22 mouse cellular contexts compared by ENCODE assay signal in the genomic region with DNA sequence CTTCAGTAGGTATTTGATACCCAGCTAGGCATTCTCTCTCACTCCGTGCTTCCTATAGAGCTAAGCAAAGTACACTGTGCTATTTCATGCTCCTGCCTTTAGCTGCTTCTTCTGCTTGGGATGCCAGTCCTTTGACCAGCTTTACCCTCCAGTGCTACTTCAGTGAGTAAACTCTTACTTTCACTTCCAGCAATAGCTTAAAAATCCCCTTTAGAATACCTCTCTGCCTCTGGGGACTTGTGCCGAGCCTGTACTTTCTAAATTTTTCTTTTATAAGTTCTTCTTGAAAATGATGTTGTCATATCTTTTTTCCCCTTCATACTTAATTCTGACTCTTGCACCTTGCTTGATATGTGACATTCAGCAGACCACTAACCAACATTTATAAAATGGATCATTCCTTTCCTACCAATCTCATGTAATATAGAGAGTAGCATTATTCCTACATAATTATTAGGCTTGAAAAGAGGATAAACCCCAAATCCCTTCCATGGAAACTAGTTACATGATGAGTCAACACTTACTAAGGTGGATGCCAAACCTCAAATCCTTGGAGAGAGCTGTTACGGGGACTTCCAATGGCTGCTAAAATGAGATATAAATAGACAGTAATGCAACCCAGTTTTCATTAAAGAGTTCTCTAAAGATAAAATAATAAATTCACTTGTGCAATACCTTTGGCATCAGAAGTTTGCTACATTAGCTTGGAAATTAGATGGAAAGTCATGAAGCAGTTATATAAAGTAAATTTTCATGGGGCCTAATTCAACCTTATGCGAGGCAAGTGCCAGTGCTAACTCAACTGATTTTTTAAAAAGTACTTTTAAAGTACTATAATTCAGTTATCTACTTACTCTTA.
DNase-seq lines count a peak whose midpoint lies in the region; ATAC-seq lines count a peak whose summit lies in the region.
"Had no signal": no experiment of that assay in that cellular context is flagged by ENCODE, and none has a peak within 500 bp of the region (broad histone marks: within the 10 kb centered on the region; RNA-seq: fewer than 3 reads in every experiment).

No protein-coding gene starts in this region.

- no peak overlapping the region for H3K4me2 ChIP-seq in embryonic facial prominence, embryonic 14.5 days (ENCODE audit: low read depth, low read length)
- H3K4me2 ChIP-seq in midbrain, embryonic 15.5 days: no peak overlapping the region
- H3K4me2 ChIP-seq: heart, embryonic 12.5 days; hindbrain, embryonic 15.5 days; kidney, embryonic 15.5 days; limb, embryonic 15.5 days; liver, embryonic 15.5 days; midbrain, embryonic 12.5 days had no signal

- H3K9me3 ChIP-seq in embryonic facial prominence, embryonic 14.5 days (ENCODE audit: control insufficient read depth, low read length): no peaks in the 10 kb centered on the region
- H3K9me3 ChIP-seq in embryonic facial prominence, embryonic 10.5 days: no peaks in the 10 kb centered on the region
- H3K9me3 ChIP-seq in midbrain, embryonic 15.5 days: no peaks in the 10 kb centered on the region
- H3K9me3 ChIP-seq: heart, embryonic 12.5 days; hindbrain, embryonic 15.5 days; kidney, embryonic 15.5 days; limb, embryonic 15.5 days; liver, embryonic 15.5 days; midbrain, embryonic 12.5 days had no signal

- no peak overlapping the region for H3K9ac ChIP-seq in embryonic facial prominence, embryonic 14.5 days (ENCODE audit: low read depth, low read length)
- no peak overlapping the region for H3K9ac ChIP-seq in midbrain, embryonic 15.5 days
- H3K9ac ChIP-seq: heart, embryonic 12.5 days; hindbrain, embryonic 15.5 days; kidney, embryonic 15.5 days; limb, embryonic 15.5 days; liver, embryonic 15.5 days; midbrain, embryonic 12.5 days had no signal

- no peaks in the 10 kb centered on the region for H3K36me3 ChIP-seq in embryonic facial prominence, embryonic 14.5 days (ENCODE audit: control insufficient read depth, insufficient read depth, low read length)
- no peaks in the 10 kb centered on the region for H3K36me3 ChIP-seq in embryonic facial prominence, embryonic 10.5 days (replicated peaks)
- H3K36me3 ChIP-seq in midbrain, embryonic 15.5 days (replicated peaks): no peaks in the 10 kb centered on the region
- H3K36me3 ChIP-seq: heart, embryonic 12.5 days; hindbrain, embryonic 15.5 days; kidney, embryonic 15.5 days; limb, embryonic 15.5 days; liver, embryonic 15.5 days; midbrain, embryonic 12.5 days had no signal

- H3K27ac ChIP-seq in embryonic facial prominence, embryonic 14.5 days (replicated peaks; ENCODE audit: low read depth, low read length): no peak overlapping the region
- no peak overlapping the region for H3K27ac ChIP-seq in embryonic facial prominence, embryonic 10.5 days (replicated peaks)
- H3K27ac ChIP-seq in midbrain, embryonic 15.5 days: no peak overlapping the region
- H3K27ac ChIP-seq: hindbrain, embryonic 15.5 days; kidney, embryonic 15.5 days; limb, embryonic 15.5 days; liver, embryonic 15.5 days; macrophage; midbrain, embryonic 12.5 days had no signal

- H3K4me1 ChIP-seq in embryonic facial prominence, embryonic 14.5 days (ENCODE audit: control insufficient read depth, insufficient read depth, low read length): no peaks in the 10 kb centered on the region
- H3K4me1 ChIP-seq in embryonic facial prominence, embryonic 10.5 days: no peaks in the 10 kb centered on the region
- no peaks in the 10 kb centered on the region for H3K4me1 ChIP-seq in midbrain, embryonic 15.5 days
- H3K4me1 ChIP-seq: heart, embryonic 12.5 days; hindbrain, embryonic 15.5 days; kidney, embryonic 15.5 days; limb, embryonic 15.5 days; liver, embryonic 15.5 days; midbrain, embryonic 12.5 days had no signal

- no peak for ATAC-seq in embryonic facial prominence, embryonic 14.5 days (ENCODE audit: low read depth)
- no peak for ATAC-seq in midbrain, embryonic 15.5 days (replicated peaks)
- ATAC-seq: forebrain, embryonic 14.5 days; intestine, postnatal 0 days had no signal

- H3K4me3 ChIP-seq in embryonic facial prominence, embryonic 14.5 days (ENCODE audit: low read depth, low read length): no peak overlapping the region
- H3K4me3 ChIP-seq in embryonic facial prominence, embryonic 10.5 days: no peak overlapping the region
- H3K4me3 ChIP-seq in midbrain, embryonic 15.5 days: no peak overlapping the region
- H3K4me3 ChIP-seq: erythroblast, embryonic 14.5 days; heart, embryonic 12.5 days; hindbrain, embryonic 15.5 days; kidney, embryonic 15.5 days; limb, embryonic 15.5 days; liver, embryonic 15.5 days; midbrain, embryonic 12.5 days had no signal

- no peaks in the 10 kb centered on the region for H3K27me3 ChIP-seq in embryonic facial prominence, embryonic 14.5 days (replicated peaks; ENCODE audit: control insufficient read depth, insufficient read depth, low read length)
- H3K27me3 ChIP-seq in embryonic facial prominence, embryonic 10.5 days (replicated peaks; ENCODE audit: low read depth, poor library complexity, severe bottlenecking): no peaks in the 10 kb centered on the region
- no peaks in the 10 kb centered on the region for H3K27me3 ChIP-seq in midbrain, embryonic 15.5 days (replicated peaks)
- H3K27me3 ChIP-seq: heart, embryonic 12.5 days; hindbrain, embryonic 15.5 days; kidney, embryonic 15.5 days; limb, embryonic 15.5 days; liver, embryonic 15.5 days; midbrain, embryonic 12.5 days had no signal

- DNase-seq in embryonic facial prominence, embryonic 14.5 days (ENCODE audit: low spot score): peak; percentile 62
- DNase-seq in embryonic facial prominence, embryonic 10.5 days (ENCODE audit: low spot score): no peak
- DNase-seq in spleen, postnatal 36 days (ENCODE audit: low spot score in 2 of 2): peak; percentile 52 to 59
- DNase-seq in spleen, postnatal 4 days (ENCODE audit: low spot score in 2 of 2): no peak
- DNase-seq in fibroblast of lung, adult 2 months (ENCODE audit: low read depth): peak; percentile 59
- no peak for DNase-seq in adrenal gland, postnatal 10 days
- DNase-seq in embryo, embryonic 9.5 days (ENCODE audit: extremely low spot score): no peak
- DNase-seq: cerebellum, adult 8-10 months; gastrocnemius, postnatal 25 days; heart, postnatal 4 days; thymus, postnatal 25 days had no signal

- 80% methylated on average over 4 of the region's 4 CpGs for whole genome bisulfite sequencing in embryonic facial prominence, embryonic 14.5 days
- 91% methylated on average over 4 of the region's 4 CpGs for WGBS in embryonic facial prominence, embryonic 10.5 days
- WGBS in midbrain, embryonic 15.5 days: 90% methylated on average over 4 of the region's 4 CpGs

Comparison
In these comparisons a context has a peak if more than half of its experiments do, and no peak if none do; other contexts are left out.
1. DNase-seq: peak in embryonic facial prominence, embryonic 14.5 days (single experiment), spleen, postnatal 36 days (2 of 2) and fibroblast of lung, adult 2 months (single experiment); none in embryonic facial prominence, embryonic 10.5 days (single experiment), spleen, postnatal 4 days (0 of 2), adrenal gland, postnatal 10 days (single experiment) and embryo, embryonic 9.5 days (single experiment).